Mouse (Mus musculus): ENCODE results near the gene Lrrc61.

DNA sequence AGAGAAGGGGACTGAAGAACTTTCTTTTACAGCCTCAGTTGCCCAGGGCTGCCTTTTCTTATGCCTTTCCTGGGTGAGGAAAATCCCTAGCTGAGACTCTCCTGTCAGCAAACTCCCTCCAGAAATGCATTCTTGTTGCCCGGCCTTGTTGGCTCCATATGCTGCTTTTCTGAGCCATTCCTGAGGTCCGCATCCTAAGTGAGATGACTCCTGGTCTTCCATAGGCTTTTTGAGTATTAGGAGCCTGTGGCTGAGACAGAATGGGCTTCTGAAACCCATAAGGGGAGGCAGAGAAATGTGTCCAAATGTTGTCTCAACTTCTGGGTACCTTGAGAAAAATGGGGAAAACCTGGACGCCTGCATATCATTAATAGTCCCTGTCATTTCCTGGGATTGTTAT lies 19.4 kb downstream of the Lrrc61 start:
- TF ChIP-seq CTCF (IDR thresholded peaks at IDR 0.05; ENCODE audit: low read depth, low read length): no peak
- TF ChIP-seq POLR2A (IDR thresholded peaks at IDR 0.05; ENCODE audit: insufficient read depth, low read length): no peak

Data from ES-Bruce4 (cell line).